Mouse (Mus musculus) inflammation-experienced regulatory T-cells, adult 6 months (primary cell): Measurements from ENCODE around the gene Rab3il1. TPM values are rescaled to one million over a fixed set of nuclear protein-coding genes. Genes with fewer than 3 reads are reported as not detected.
A peak's percentile ranks its signal among the peaks of the same experiment; 100 is the strongest.

ENCODE experiments used
- ATAC-seq: one replicate; pipeline ENCODE4 v1.8.0; 2017
- polyA plus RNA-seq, 3 experiments: library from polyadenylated mRNA; unstranded; fragments of 100-300 nt; shearing (Covaris generic); gene quantifications; one replicate each; pipeline ENCODE4 v1.2.1; 2017

Gene Rab3il1
- polyA plus RNA-seq, 3 experiments from 2014 or later, result not detected

DNA sequence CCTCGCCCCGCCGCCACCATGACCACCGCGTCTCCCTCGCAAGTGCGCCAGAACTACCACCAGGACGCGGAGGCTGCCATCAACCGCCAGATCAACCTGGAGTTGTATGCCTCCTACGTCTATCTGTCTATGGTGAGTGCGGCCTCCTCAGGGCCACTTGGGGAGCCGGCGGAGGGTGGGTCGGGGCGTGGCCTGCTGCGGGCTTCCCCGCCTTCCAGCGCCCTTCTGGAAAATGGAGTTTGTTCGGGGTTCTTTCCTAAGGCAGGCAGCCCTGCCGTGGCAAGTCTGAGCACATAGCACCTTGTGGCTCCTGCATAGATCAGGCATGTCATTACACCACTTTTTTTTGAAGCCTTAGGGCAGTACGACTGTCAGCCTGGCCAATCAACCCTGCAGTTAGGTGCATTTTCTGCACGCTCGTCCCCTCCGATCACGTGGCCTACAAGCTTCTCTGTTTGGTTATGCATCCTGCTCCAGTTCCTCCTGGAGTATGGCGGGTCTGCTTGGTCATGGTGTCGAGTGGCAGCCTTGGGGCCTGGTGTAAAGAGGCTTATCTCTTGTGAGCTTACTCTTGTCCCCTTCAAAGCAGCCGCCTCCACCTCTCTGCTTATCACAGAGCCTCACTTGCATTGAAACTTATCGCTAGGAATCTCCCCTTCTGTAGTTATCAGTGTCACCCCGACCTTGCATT, 18.5 kb upstream of the Rab3il1 start:
- peak; percentile 49 for ATAC-seq

DNA sequence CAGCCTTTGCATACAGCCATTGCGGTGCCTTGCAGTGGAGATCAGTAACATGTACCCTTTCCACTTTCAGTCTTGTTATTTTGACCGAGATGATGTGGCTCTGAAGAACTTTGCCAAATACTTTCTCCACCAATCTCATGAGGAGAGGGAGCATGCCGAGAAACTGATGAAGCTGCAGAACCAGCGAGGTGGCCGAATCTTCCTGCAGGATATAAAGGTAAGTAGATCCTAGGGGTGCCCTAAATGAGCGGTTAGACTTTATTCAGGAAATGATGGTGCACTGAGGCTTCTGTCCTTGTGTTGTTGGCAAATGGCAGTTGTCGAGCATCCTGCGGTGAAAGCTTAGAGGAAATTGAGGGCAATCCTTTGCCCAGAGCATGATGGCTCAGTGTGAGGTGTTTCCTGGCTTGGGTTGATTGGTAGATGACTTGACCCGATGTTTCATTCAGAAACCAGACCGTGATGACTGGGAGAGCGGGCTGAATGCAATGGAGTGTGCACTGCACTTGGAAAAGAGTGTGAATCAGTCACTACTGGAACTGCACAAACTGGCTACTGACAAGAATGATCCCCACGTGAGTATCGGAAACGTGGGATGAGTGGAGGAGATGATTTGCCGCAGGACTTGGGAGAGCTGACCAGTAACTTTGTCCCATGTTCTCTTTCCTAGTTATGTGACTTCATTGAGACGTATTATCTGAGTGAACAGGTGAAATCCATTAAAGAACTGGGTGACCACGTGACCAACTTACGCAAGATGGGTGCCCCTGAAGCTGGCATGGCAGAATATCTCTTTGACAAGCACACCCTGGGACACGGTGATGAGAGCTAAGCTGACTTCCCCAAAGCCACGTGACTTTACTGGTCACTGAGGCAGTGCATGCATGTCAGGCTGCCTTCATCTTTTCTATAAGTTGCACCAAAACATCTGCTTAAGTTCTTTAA, 17.1 kb upstream of the Rab3il1 start:
- no peak for ATAC-seq

DNA sequence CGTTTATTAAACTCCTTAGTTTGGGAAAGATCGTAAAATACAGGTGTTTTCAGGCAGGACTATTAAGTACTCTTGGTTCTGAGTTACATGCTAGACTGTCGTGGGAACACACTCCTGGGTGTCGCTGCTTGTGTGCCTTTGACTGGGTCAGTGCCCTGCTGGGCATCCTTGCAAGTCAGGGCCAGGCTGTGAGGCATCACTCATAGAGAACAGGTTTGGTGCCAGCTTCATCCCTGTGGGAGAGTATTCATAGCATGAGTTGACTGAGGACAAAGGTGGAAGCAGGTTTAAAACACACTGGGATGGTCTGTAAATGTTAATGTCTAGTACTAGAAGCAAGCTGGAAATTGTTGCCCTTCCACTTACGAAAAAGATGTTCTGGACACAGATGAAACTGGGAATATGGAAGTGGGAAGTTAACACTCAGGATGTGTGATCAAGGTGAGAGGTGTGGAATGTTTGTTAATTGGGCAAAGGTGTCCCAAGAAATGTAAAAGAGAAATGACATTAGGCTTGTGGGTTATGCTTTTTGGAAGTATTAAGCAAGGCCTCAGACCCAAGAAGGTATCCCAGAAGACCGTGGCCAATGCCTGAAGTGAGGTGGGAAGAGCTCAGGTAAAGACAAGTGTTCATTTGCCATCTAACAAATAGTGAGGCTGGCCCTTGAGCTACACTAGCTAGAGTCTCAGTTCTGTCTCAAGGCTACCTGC, 16.1 kb upstream of the Rab3il1 start:
- ATAC-seq, result no peak

DNA sequence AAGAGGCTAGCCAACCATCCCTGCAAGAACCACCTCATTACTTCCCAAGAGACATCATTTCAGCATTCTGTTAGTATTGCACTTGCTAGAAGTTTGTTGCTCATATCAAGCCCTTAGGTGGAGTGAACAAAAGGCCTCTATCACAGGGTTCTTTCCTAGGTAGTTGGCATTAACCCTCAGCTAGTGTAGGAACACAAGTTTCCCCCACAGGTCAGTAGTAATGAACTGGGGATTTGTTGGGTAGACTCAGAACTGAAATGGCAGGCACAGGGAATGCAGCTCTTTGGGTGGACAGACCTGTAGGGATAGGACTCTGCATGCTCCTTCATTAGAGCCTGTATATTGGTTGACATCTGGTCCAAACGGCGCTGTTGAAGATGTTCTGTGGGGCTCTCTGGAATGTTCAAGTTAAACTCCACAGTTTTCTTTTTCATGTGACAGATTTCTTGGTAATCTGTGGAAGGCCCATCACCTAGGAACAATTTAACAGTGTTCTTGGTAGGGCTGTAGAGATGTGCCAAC, 15.5 kb upstream of the Rab3il1 start:
- no peak for ATAC-seq

DNA sequence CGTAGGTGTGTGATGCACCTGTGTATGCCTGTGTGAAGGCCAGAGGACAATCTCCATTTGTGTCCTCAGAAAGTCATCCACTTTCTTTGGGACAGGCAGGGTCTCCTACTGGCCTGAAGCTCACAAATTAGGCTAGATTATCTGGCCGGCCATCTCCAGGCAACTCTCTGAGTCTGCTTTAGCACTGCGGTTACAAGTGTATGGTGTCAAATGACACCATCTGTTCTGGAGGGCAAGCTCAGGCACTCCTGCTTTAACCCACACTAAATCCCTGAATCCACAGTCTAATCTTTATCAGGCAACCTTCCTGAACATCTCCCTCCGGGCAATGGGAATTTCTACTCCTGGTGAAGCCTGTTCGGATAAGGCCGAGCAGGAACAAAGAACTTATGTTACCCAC, 14.3 kb upstream of the Rab3il1 start:
- no peak for ATAC-seq

DNA sequence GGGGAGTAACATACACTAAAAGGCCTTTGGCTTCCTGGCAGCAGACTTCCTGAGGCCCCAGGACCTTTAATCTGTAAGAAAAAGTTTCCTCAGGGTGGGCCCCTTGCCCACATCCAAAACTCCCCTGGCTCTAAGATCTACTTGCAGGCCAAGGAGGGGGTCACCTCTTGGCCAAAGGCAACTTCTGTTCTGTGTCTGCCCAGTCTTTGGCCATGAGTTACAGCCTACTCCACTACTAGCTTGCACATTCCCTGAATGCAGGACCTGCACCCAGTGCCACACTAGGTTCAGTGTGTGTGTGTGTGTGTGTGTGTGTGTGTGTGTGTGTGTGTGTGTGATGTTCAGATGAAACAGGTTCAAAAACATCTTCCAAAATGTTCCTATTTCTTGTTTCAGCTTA, 13.9 kb upstream of the Rab3il1 start:
- ATAC-seq, result no peak

DNA sequence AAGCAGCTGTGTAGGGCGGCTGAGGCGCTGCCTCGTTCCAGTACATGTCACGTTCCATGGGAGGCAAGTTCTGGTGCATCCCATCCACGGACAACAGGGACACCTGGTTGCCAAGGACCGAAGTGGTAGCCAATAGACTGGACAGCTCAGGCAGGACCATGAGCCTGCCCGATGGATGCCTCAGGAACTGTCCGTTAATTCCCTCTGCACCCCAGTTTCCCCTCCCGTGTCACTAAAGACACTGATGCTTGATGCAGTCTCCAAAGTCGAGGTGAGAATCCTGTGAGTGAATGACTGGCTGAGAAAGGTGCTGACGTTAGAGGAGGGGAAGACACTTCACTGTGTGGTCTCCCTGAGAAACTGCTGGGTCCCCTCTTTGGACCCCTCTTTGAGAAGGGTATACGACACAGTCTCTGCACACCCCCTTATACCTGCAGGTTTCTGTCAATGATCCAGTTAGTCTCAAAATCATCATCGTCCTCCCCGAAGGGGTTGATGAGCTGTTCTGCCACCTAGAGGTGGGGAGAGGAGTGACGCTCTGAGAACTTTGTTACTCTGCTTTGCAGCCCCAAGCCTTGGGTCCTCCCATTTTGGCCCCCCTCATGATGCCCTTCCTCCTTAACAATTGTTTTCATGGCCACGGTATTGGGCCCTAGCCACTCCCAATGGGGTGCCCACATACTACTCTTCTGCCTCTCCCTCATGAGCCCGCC, 12.1 kb upstream of the Rab3il1 start:
- ATAC-seq, result peak; percentile 40

DNA sequence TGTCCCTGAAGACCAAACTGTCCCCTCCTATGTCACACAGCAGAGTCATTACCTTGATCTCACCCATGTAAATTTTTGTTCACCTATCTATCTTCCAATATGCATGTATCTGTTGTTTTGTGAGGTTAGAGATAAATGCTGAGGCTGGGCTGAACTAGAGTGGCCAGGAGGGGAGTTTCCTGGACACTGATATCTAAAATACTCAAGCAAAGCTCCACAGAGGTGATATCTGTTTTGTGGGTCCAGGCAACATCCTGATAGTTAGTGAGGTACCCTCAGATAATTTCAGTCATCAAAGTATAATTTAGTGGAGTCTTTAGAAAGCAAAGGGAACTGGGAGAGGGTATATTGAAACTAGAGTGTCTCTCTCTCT, 11.6 kb upstream of the Rab3il1 start:
- ATAC-seq, result no peak

DNA sequence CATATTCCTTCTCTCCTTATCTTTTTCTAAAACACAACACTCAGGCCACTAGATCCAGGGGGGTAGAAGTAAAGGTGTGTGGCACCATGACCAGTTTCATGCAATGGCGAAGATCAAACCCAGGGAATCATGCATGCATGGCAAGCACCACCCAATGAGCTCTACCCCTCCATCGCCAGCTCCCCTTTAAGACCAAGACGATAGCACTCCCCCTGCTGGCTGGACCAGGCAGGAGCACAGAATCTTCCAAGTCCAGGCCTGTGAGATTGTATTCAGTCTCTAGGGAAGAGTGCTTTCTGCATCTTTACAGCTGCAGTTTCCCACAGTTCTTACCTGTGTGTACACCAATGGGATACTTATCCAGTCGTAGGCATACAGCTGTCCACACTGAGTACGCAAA, 10.2 kb upstream of the Rab3il1 start:
- ATAC-seq, result peak; percentile 66

DNA sequence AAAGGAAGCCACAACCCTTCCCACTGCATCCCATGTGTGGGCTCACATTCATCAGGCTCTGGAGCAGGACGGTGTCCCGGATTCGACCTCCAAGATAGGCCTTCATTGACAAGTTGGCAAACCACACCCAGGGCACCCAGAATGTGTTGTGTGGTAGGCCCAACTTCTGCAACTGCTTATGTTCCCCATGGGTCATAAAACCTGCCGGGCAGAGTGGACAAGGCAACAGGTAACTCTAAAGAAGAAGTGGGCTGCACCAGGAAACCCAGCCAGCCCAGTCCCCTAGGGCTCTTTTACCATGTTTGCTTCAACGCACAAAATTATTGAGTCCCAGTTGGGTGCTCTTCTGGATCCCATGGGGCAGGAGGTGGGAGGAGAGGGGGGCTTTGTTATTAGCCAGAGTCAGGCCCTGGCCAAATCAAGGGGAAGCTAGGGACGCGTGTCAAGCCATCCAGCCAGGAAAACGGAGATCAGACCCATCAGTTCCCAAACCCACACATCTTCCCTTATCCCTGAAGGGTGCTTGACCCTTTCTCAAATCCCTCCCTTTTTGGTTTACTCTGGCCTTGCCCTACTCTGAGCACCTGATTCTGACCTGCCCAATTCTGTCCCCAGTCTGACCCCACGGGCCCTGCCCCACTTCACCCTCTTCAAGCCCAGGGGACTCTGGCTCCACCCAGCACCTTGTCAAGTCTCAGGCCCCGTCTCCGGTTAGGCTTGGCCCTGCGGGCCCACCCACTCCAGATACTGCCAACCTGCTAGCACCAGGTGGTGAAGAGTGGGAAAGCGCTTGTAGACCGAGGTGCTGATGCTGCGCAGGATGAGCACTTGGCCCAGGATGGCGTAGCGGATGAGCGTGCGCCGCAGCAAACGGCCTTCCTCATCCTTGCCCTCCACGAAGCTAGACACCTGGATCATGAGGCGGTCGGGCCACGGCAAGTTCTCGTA, 9.2 kb upstream of the Rab3il1 start:
- no peak for ATAC-seq

DNA sequence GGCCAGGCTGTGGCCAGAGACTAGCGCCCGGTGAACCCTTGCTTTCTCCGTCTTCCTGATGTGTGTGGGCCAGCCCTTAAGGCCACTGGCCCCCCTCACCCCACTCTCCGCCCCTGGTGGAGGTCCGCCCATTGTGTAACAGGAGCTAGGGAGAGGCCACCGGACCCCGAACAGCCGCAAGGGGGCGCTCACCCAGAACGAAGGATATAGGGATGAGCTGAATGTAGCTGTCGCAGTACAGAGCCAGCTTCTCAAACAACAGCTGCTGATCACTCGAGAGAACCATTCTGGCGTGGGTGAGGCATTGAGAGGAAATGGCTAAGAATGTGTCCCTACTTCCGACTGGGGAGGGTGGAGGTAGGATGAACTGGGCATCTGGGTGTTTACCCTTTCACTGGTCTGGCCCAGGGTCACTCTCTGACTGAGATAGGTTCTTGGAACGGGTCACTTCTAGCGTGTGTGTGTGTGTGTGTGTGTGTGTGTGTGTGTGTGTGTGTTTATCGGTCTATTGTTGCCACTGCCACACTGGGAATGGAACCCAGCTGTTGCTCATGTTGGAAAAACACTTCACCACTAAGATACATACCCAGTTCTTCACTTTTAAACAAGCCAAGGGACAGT, 8.3 kb upstream of the Rab3il1 start:
- ATAC-seq, result peak; percentile 56

DNA sequence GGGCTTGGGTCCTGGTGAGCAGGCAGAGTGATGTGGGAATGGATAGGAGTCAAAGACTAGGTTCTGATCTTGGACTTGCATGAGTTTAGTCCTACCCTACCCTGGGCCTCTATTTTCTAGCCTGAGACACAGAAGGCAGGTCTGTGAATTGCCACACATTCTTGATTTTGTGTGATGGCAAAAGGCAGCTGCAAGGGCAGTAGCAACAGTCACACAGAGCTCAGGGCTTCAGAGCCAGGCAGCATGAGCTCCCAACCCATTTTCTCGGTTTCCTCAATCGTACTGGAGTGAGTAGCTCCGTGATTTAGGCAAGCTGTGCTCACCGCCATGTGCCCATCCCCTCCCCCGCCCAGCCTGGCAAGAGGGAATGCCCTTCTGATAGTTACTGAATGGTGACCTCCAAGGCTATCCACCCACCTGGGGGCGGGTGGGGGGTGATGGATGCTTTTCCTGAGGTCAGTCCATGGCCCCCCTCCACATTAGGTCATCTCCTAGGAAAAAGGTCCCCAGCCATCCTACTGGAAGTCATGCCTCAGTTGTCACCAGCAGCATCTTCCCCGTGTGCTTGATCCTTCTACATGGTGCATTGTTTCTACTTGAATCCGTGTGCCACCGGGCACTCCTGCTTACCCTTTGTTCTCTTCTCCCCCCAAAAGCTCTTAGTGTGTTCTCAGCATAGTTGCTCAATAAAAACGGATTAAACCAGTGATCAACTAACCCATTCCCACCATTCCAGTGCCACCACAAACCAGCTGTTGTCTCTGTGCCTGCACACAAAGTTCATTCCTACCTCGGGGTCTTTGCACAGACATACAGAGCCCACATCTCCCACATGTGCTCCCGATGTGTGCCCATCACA, 4.0 kb upstream of the Rab3il1 start:
- no peak for ATAC-seq

DNA sequence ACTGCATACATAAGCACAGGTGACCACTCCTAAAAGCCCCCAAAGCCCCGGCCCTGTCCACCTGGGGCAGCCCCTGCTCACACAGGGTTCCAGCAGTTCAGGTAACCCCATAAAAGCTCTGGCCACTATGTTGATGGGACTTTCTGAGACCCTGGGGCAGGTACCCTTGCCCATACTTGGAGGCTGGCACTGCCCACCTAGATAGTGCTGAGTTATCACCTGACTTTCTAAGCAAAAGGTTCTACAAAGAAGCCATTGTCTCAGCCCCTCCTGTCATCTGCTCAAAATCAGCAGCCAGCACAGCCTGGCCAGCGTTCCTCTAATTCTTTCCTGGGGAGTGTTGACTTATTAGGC, 3.4 kb upstream of the Rab3il1 start:
- ATAC-seq, result no peak

DNA sequence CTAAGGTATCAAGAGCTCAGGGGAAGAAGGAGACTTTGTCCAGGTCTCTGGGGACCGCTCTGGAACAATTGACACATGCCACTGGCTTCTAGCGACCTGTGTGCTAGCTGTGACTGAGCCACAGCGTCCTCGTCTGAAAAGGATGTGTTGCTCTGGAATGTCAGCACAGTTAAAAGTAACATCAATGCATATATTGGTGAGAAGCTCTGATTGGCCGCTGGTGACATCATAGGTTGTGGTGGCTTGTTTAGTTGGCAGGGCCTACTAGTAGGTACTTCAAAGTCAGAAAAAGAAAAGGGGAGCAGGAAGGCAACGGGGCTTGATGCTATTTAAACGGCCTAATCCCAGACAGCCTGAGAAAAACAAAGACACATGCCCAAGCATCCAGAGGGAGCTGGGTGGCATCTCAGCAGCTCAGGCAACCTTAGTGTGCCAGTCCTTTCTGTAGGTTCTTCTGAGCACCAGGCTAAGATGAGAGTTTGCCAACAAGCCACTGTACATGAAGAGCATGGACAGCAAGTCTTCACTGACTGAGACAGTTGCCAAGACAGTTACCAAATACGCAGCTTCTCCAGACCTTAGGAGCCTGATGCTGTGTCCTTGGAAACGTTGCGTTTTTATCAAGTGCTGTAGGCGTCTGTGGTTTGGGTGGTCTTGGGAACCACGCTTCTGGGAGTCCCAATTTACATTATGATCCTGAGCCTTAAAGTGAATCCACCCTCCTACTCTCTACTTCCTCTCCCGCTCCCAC, 2.6 kb upstream of the Rab3il1 start:
- no peak for ATAC-seq

DNA sequence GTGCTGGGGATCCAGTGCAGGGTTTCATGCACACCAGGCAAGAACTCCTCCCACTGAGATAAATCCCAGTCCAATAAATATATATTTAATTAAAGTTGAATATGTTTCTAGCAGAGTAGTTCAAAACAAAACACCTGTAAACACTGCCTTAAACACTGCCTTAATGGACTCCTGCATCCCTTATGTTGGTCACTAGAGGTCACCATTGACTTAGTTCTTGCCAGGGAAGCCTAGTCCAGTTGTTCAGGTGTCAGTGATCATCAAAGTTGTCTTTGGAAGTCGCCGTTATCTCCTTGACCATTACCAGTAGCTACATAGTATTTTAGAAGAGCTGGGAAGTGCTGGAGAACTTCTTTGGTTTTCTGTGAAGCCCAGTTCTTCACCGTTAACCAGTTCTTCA, 1.1 kb upstream of the Rab3il1 start:
- no peak for ATAC-seq

DNA sequence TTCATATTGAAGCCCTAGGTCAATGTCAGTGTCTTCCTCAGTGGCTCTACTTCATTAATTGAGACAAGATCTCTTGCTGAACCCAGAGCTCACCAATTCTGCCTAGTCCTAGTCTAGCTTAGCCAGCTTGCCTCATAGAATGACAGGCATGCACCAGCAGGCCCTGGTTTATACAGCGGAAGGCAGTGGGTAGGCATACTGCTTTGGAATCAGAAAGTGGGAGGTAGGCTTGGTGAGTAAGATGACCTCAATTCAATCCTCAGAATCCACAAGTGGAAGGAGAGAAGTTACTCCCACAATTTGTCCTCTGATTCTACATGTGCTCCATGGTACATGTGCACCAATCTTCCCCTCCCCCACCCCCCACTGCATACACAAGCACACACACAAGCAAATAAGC, 2.2 kb downstream of the Rab3il1 start:
- no peak for ATAC-seq

DNA sequence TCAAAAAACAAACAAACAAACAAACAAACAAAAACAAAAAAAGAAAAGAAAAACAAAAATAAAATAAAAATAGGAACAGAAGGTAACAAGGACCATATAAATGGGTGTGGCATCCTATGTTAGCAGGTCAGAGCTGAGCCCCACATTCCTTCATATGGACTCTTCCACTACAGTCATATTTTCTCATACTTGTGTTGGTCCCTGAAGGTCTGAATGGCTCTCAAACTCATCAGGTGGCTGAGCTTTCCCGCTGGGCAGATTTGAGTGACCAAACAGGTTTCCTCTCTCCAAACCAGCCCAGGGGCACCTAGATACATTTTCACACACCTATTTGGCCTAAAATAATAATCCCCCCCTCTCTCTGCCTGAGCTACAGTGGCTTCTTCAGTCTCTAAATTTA, 9.9 kb downstream of the Rab3il1 start:
- no peak for ATAC-seq

DNA sequence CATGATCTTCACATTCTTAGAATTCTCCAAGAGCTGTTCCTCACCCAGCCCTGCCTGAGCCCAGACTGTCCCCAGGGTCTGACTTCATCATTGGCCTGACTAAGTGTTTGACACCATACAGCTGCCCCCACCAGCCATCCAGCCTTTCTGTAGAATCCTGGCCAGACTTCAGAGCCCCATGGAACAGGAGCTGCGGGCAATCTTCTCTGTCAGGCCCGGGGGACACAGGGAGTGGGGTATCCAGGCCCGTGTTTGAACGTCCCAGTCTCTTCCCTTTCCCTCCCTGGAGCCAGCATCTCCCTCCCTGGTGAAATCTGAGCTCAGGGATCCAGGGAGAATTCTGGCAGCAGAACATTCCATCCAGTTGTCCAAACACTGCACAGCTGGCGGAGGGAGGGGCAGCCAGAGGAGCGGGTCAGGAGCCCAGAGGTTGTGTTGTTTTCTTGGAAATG, 11.4 kb downstream of the Rab3il1 start:
- ATAC-seq, result no peak

DNA sequence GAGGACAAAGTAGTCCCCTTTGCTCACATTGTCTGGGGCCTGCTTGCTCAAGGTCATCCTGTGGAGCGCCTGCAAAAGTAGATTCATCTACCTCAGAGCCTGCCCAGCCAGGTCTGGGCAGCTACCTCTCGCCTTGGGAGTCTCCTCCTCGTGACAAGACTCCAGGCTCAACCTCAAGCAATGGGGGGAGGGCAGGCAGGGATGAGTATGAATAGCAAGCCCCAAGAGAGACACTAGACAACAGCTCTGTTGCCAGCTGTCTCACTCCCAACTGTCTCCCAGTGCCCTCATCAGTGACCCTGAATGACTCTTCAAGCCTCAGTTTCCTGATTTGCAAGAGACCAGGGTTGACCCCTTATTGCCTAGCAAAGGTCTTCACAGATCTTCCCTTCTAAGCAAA, 11.9 kb downstream of the Rab3il1 start:
- no peak for ATAC-seq
